Mouse (Mus musculus) erythroblast, adult 5-6 weeks (primary cell): ENCODE data around the gene Gpr155. TPM values are rescaled to one million over a fixed set of nuclear protein-coding genes. Genes with fewer than 3 reads are reported as not detected.

Source experiments
- ATAC-seq: replicated peaks from 2 replicates; pipeline ENCODE4 v1.8.0; 2016; ENCODE audit warnings: moderate number of reproducible peaks, mild to moderate bottlenecking, moderate TSS enrichment, inconsistent platforms; ENCODE audit not compliant: poor library complexity, low FRiP score, severe bottlenecking
- total RNA-seq, 2 experiments: library from RNA; stranded (forward) in 1 of 2; stranded (reverse) in 1 of 2; fragments of 150-400 nt in 1 of 2; fragments of 200-764, 138-1000 nt in 1 of 2; gene quantifications; 2 replicates each; pipeline versions ENCODE4 v1.2.3 to v1.2.4; 2015 to 2017; ENCODE audit warnings: low replicate concordance in 2 of 2

Gene Gpr155
- total RNA-seq (2015; ENCODE audit: low replicate concordance): 5.8 and 7.3 TPM in 2 replicates
- 9.3 and 10.6 TPM in 2 replicates for total RNA-seq (2017; ENCODE audit: low replicate concordance)

DNA sequence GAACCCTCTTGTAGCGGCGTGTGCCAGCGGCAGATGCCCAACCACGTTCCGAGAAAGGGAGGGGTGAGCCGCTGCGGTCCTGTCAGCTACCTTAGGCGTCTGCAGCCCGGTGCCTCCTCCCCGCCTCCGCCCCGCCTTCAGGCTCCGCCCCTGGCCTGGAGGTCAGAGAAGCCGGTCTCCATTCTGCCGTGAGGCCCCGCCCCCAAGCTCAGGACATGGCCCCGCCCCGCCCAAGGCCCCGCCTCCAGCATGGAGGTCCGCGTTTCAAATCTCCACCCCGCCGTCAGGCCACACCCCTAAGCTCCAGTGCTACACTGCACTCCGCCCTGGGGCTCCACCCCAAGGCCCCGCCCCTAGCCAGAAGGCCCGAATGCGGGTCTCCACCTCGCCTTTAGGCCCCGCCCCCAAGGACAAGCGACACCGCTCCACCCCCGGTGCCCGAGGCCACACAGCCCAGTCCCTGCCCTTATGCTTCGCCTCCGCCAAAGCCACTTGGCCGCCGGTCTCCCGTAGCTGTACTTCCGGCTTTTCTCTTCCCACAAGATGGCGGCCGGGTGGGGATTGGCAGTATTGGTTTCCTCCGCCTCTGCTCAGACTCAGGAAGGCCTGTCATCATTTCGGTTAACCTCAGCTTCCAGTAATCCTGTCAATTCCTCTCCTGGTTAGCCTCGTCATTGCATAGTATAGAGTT lies at the start of gene Gpr155:
TSS of gene Gpr155 (minus strand) at position 217 of the 691 bp plus-strand sequence.
- ATAC-seq: peak; percentile 90

DNA sequence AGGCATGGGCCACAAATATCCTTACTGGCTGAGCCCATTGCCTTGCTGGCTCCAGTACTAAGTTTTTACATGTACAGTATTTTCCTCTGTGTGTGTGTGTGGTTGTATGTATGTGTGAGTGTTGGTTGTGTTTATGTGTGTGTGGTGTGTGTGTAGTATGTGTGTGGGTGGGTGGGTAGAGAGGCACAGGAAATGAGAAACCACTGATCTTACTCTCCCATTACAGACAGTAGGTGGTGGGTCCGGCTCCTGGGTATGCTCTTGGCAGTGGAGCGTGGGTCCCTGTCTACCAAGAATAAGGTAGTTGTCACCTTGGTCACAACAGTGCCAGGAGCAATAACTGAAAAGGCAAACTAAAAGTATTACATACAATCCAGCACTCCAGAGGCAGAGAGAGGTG lies 49.5 kb upstream of the Gpr155 start:
- no peak for ATAC-seq

DNA sequence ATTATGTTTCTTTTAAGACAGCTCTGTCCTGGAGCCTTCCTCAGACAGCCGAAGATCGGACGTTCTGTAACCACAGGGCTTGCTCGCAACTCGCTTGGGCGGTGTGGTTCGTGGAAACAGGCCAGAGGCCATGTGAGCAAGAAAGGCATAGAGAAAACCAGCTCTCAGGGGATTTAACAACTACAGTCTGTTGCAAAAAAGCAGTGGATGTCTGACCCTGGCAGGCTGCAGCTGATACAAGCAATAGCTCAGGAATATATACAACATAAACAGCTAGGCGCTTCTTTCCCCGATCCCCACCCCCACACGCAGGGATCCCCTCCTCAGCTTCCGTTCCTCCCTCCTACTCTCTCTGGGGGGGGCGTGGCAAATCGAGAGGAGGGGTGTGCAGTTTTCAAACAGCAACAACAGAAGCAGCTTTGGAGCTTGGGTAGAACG lies 45.6 kb upstream of the Gpr155 start:
- no peak for ATAC-seq

DNA sequence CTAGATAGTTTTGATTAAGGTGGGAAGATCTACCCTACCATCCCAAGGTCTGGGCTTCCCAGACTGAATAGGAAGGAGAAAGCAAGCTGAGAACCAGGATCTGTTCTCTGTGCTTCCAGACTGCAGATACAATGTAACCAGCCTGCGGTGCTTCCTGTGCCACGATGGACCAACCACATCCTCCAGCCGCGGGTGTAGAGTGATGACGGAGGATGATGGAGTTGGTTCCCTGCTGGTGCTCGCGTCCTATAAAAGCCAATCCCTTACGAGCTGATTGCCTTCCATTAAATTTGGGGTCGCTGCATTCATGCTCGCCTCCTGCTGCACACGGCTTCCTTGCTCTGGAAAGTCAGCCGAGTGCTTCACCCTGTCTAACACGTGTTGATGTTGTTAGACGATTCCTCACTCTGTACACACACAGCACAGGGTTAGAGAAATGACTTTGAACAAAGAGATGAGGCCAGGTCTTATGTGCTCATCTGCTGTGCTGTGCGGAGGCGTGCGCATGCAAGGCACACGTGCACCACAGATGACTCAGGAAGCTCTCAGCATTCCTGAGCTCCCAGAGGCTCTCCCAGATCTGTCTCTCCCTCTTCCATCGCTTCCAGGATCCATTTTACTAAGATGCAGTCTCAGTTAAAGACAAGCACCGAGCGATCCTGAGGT lies 42.6 kb upstream of the Gpr155 start:
- ATAC-seq: no peak

GRCm38 (mm10) chr2:73427293-73427692 lies 40.9 kb upstream of the Gpr155 start:
- ATAC-seq: peak; percentile 79

- no peak for ATAC-seq
These were observed 39.5 kb upstream of the Gpr155 start for GRCm38 (mm10) chr2:73425822-73426221.

DNA sequence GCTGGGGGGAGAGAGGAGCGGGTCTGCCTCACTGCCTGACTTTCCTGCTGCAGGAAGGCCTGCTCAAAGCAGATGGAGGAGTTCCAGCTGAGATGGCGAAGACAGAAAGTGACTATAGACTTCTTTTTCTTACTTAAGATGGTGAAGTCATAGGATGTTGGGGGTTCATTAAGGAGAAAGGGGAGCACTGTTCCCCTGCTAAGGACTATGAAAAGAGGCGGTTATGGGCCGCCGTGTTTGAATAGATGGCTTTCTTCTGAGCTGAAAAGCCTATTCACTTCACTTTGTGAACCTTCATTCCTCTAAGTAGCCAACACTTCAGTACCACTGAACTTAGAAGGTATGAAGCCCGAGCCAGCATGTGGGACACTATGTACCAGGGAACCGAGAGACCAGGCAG lies 33.4 kb upstream of the Gpr155 start:
- ATAC-seq: no peak

DNA sequence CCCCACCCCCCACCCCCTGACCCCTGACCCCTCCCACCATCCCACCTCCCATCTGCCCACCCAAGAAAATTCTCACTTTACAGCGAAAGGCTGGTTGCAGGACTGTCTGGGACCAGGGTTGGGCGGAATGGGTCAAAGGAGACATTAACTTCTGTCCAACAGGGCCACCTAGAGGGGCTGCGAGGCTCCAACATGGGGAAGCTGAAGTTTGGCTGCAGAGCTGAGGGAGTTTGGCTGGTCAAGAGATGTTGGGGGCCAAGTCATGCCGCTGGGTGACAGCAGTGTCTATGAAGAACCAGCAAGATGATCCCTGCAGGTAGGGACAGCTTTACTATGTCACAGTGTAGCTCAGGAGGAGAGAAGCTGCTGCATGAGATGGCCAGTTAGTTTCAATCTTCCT lies 32.9 kb upstream of the Gpr155 start:
- ATAC-seq: peak; percentile 64

DNA sequence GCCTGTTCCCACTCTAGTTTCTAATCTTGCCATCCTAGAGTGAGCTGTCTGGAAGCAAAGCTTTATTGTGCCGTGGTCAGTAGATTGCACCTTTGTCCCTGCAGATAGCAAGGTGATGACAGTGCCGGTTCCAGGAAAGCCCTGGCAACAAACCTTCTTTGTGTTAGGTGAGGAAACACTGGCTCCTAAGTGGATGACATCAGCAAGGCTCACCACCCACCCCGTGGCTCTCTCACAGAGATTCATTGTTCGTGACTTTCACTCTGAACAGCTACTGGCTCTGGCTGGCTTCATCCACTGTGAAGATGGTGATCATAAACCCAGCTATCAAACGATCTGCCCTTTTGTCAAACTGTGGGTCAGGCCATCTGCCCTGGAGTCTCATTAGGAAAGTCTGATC lies 29.5 kb upstream of the Gpr155 start:
- ATAC-seq: no peak

DNA sequence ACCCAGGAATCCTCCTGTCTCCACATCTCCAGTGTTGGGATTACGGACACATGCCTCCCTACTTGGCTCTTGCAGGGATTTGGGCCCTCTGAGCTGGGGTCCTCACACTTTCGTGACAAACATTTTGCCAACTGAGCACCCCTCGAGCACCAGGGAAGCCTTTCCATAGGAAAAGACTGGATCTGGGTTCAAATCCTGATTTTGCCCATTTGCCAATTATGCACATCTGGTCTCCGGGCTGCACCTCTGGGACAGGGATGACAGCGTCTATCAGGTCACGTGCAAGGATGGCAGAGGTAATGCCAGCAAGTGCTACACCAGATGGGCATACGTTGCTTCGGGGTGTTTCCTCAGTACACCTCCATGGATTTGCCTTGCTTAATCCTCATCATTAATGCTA lies 23.7 kb upstream of the Gpr155 start:
- ATAC-seq: no peak

GRCm38 (mm10) chr2:73407662-73408061 lies 21.3 kb upstream of the Gpr155 start:
- no peak for ATAC-seq

DNA sequence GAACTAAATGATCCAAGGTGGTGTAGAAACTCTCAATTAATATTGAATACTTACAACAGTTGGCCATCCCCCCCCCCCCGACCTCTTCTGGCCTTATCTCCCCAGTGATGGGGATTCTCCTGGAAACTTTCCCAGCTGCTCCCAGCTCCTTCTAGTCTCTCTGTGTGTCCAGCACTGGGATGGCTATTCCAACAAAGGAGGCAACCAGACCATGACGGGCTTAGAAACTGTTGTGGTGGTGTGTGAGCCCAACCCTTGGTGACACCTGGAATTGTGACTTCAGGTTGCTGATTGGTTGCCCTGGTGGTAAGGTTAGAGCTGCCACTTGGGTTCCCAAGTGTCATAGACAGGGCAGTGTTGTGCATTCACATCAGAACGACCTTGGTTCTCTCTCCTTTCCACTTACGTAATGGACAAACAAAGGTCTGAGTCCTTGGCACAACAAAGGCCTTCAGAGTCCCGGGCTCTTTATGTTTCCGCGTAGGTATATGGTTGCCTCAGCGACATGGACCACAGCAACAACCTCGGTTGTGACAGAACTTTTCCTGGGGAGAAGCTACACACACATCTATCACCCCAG lies 20.1 kb upstream of the Gpr155 start:
- ATAC-seq: no peak

DNA sequence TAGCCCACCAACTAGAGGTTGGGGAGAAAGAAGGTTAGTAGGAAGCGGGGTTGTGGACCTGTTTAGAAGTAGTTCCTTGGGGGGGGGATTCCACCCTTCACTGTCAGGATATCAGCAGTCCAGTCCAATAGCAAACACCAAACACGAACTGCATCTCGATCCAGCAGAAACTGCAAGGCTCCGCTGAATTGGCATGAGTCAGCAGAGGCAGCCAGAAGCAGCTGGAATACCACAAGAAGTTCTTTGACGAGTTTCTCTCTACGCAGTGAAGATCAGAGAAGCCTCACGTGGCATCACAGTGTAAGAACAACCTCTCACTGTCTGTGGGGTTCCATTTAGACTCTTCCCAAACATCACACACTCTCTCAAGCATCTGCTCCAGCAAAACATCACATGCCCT lies 18.6 kb upstream of the Gpr155 start:
- no peak for ATAC-seq

DNA sequence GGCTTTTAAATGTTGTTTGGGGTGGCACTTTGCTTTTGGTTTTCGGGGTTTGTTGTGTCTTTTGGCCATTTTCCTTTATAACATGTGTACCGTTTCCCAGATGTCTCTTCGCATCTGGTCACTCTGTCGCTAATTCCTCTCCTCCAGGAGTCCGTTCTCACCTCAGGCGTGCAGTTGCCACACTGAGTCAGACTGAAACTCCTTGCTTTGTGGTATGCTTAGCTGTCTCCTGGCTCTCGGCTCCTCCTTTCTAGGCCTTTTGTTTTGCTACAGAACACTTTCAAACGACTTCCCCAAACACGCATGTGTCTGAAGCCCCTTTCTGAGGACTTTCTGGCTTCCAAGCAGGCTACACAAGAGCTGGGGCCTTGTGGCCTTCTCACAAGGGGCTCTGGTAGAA lies 18.1 kb upstream of the Gpr155 start:
- ATAC-seq: no peak

DNA sequence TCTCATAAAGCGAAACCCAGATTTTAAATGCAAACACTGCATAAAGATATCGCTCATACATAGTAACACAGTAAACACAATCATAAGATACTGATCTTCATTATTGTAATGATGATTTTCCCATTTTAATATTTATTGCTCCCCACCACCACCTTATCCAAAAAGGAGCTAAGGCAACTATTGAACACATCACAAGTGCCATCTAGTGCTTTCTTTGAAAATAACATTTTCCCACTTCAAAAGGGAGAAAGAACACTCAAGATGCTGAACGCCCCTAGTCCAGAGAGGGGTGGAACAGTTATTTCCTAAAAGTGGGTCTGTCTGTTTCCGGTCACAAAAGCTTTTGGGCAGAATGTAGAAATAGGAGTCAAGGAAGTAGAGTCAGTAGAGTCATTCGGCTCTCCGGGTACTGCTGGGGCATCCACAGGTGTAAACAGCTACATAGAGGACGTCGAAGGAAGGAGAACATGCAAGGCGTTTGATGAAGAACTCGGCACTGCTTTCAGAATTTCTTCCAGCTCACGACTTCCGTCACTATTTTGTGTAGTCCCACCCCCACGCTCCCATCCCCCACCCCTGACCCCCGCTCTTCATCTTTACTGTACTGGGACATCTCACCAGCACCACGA lies 17.1 kb upstream of the Gpr155 start:
- no peak for ATAC-seq

DNA sequence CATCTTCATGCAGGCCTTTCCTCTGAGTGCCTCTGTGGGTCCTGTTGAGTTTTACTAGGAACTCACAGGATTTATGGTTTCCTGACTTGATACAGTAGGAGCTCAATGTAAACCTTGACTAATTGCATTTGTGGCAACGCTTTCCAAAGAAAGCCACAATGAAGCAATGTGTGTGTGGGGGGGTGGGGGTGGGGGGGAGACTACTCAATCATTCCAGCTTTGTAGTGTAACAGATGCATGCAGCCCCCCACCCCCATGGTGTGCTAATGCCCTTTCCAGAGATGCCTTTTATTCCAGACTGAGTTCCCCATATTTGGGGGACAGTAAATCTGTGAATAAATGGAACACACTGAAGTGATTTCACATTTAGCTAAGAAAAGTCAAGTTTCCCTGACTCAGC lies 15.3 kb upstream of the Gpr155 start:
- no peak for ATAC-seq

- no peak for ATAC-seq
These were observed 11.1 kb upstream of the Gpr155 start for GRCm38 (mm10) chr2:73397476-73397875.

GRCm38 (mm10) chr2:73396828-73397325 lies 10.5 kb upstream of the Gpr155 start:
- ATAC-seq: no peak

DNA sequence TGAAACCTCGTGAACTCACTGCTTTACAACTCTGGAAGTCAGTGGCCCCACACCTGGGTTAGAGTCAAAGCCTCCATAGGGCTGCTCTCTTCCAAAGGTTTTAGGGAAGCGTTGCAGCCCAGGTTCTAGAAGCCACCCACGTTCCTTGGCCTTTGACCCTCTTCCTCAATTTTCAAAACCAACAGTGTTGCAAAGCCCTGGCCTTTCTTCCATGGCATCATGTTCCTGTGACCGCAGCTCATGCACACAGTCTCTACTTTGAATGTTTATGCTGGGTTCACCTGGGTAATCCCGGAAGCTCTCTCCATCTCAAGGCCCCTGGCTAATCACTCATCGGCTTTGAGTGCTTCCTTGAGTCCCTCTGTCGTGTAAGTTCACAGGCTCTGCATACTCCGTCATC lies 9.1 kb upstream of the Gpr155 start:
- ATAC-seq: no peak

DNA sequence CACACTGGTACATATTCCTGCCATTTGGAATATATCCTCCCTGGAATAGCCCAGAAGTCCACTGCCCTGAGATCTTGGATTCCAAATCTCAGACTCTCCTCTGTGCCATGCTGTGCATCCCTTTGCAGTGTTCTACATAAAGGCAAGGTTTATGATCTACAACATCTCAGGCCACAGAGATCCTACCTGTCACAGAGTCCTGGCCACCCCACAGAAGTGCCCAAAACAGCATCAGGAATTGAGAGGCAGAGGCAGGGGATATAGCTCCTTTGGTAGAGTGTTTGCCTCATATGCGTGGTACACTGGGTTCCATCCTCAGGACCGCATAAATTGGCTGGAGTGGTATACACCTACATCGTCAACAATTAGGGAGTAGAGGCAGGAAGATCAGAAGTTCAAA lies 8.1 kb upstream of the Gpr155 start:
- no peak for ATAC-seq

DNA sequence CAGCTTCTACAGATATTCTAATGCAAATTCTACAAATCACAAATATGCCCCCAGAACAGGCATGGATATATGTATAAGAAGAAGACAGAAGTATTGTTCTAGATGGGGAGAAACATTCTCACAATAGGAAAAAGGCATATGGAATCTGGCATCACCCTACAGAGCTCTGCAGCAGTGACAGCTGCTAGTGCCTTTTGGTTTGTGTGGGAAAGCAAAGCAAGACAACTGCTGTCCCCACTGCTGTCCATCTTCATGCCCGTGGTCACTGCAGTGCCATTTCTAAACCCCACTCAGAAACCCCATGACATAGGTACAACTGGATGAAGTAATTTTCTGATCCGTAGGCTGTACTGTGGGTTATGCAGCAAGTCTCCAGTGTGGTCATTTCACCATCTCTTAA lies 6.4 kb upstream of the Gpr155 start:
- no peak for ATAC-seq
